Comparison of ENCODE assay signal across 20 mouse cellular contexts in genomic region chrX:93750566-93750965, GRCm38 (mm10).
DNase-seq lines count a peak whose midpoint lies in the region; ATAC-seq and TF ChIP-seq lines count a peak whose summit lies in the region.
"Had no signal": no experiment of that assay in that cellular context is flagged by ENCODE, and none has a peak within 500 bp of the region (broad histone marks: within the 10 kb centered on the region; RNA-seq: fewer than 3 reads in every experiment).

No protein-coding gene starts in this region.

- 41% methylated on average over 6 of the region's 6 CpGs for WGBS in liver, embryonic 16.5 days (ENCODE audit: insufficient replicate concordance)

- H3K4me1 ChIP-seq in G1E (ENCODE audit: insufficient read depth, low read depth, low read length) = peaks cover 33% of the 10 kb centered on the region
- peaks cover 20% of the 10 kb centered on the region for H3K4me1 ChIP-seq in liver, embryonic 16.5 days (ENCODE audit: control insufficient read depth, low read depth, low read length)
- H3K4me1 ChIP-seq: embryonic facial prominence, embryonic 15.5 days; forebrain, embryonic 10.5 days; hindbrain, embryonic 13.5 days; midbrain, embryonic 13.5 days had no signal

- H3K9me3 ChIP-seq in G1E (replicated peaks) = no peaks in the 10 kb centered on the region
- H3K9me3 ChIP-seq in liver, embryonic 16.5 days (replicated peaks; ENCODE audit: control insufficient read depth, low read length) = no peaks in the 10 kb centered on the region; the same call in 1 of the 2 replicates
- H3K9me3 ChIP-seq: embryonic facial prominence, embryonic 15.5 days; forebrain, embryonic 10.5 days; hindbrain, embryonic 13.5 days; midbrain, embryonic 13.5 days had no signal

- peak overlapping the region; percentile 67 for H3K27ac ChIP-seq in liver, embryonic 16.5 days (ENCODE audit: low read length)
- H3K27ac ChIP-seq: embryonic facial prominence, embryonic 15.5 days; forebrain, embryonic 10.5 days; hindbrain, embryonic 13.5 days; left cerebral cortex, adult 2 months; midbrain, embryonic 13.5 days had no signal

- DNase-seq in G1E (ENCODE audit: low spot score) (peak; percentile 10), liver (peak; percentile 67)
- peak; percentile 54 for DNase-seq in c-Kit-negative CD71-positive TER-119-positive erythroid progenitor cells, embryonic 14.5 days (ENCODE audit: low read depth, low spot score)
- no peak for DNase-seq in T-cell, adult 2 months (ENCODE audit: low spot score)
- no peak for DNase-seq in kidney, adult 18-20 months
- DNase-seq in thymus, postnatal 4 days = no peak
- DNase-seq: adrenal gland, postnatal 10 days; cerebellum, adult 11-12 months; cerebellum, postnatal 14 days; gastrocnemius, postnatal 14 days; heart, adult 11 months; heart, postnatal 36 days; kidney, adult 11 months had no signal

- H3K36me3 ChIP-seq in G1E (replicated peaks) = peaks cover 27% of the 10 kb centered on the region
- H3K36me3 ChIP-seq in liver, embryonic 16.5 days (ENCODE audit: control insufficient read depth, insufficient read depth) = no peaks in the 10 kb centered on the region
- H3K36me3 ChIP-seq: embryonic facial prominence, embryonic 15.5 days; forebrain, embryonic 10.5 days had no signal

- TF ChIP-seq CTCF in G1E (IDR thresholded peaks at IDR 0.05; ENCODE audit: low read depth, low read length) = no peak

- H3K4me3 ChIP-seq in G1E (ENCODE audit: low read depth, low read length) = no peak overlapping the region; the same call in 1 of the 2 replicates
- no peak overlapping the region for H3K4me3 ChIP-seq in liver, embryonic 16.5 days (ENCODE audit: low read depth, low read length)
- H3K4me3 ChIP-seq: embryonic facial prominence, embryonic 15.5 days; forebrain, embryonic 10.5 days; hindbrain, embryonic 13.5 days; left cerebral cortex, adult 2 months; midbrain, embryonic 13.5 days had no signal

- peak; percentile 91 for ATAC-seq in G1E (ENCODE audit: extremely low read depth, insufficient number of reproducible peaks, low FRiP score, poor library complexity, severe bottlenecking)
- peak; percentile 97 for ATAC-seq in liver, embryonic 16.5 days (ENCODE audit: low read depth)
- ATAC-seq: forebrain, embryonic 16.5 days; midbrain, embryonic 13.5 days had no signal

- H3K9ac ChIP-seq in liver, embryonic 16.5 days (ENCODE audit: low read depth, low read length) = no peak overlapping the region
- H3K9ac ChIP-seq: embryonic facial prominence, embryonic 15.5 days; hindbrain, embryonic 13.5 days; midbrain, embryonic 13.5 days had no signal

- H3K27me3 ChIP-seq in G1E (ENCODE audit: insufficient read depth, low read length) = no peaks in the 10 kb centered on the region
- H3K27me3 ChIP-seq in liver, embryonic 16.5 days (ENCODE audit: control insufficient read depth, insufficient read depth, low read depth, low read length) = no peaks in the 10 kb centered on the region
- H3K27me3 ChIP-seq: embryonic facial prominence, embryonic 15.5 days; hindbrain, embryonic 13.5 days; midbrain, embryonic 13.5 days had no signal

- H3K4me2 ChIP-seq in liver, embryonic 16.5 days (ENCODE audit: low read depth, low read length) = peak overlapping the region; percentile 21
- H3K4me2 ChIP-seq: embryonic facial prominence, embryonic 15.5 days; hindbrain, embryonic 13.5 days; midbrain, embryonic 13.5 days had no signal

Comparison
In these comparisons a context has a peak if more than half of its experiments do, and no peak if none do; other contexts are left out.
1. DNase-seq: peak in G1E (single experiment), c-Kit-negative CD71-positive TER-119-positive erythroid progenitor cells, embryonic 14.5 days (single experiment) and liver (single experiment); none in T-cell, adult 2 months (single experiment), kidney, adult 18-20 months (single experiment) and thymus, postnatal 4 days (single experiment).